Mouse (Mus musculus) heart, embryonic 16.5 days (tissue): Measurements from ENCODE around the gene Lipn. TPM values are rescaled to one million over a fixed set of nuclear protein-coding genes. Genes with fewer than 3 reads are reported as not detected.

ENCODE experiments used
- ATAC-seq: fragments of 200-750 bp; cut with Nextera tagmentation; replicated peaks from 2 replicates; pipeline ENCODE4 v1.8.0; 2017; ENCODE audit warnings: moderate number of reproducible peaks; ENCODE audit not compliant: insufficient read depth, low FRiP score; ENCODE audit errors: extremely low read depth
- H3K27ac ChIP-seq: fragments of 300-500 bp; sonication (generic); 2 replicates; pipeline ENCODE4 v1.5.1; 2014; ENCODE audit warnings: mild to moderate bottlenecking, low read length, control low read depth, moderate library complexity
- H3K27me3 ChIP-seq: fragments of 300-500 bp; sonication (generic); 2 replicates; pipeline ENCODE4 v1.6.1; 2014; ENCODE audit warnings: low read length, mixed read lengths; ENCODE audit not compliant: control insufficient read depth, insufficient read depth
- H3K36me3 ChIP-seq: fragments of 300-500 bp; sonication (generic); 2 replicates; pipeline ENCODE4 v1.6.1; 2014; ENCODE audit not compliant: control insufficient read depth, insufficient read depth
- H3K4me1 ChIP-seq: fragments of 300-500 bp; sonication (generic); 2 replicates; pipeline ENCODE4 v1.6.1; 2014; ENCODE audit warnings: low read length, mixed read lengths; ENCODE audit not compliant: control insufficient read depth, insufficient read depth
- H3K4me2 ChIP-seq: fragments of 300-500 bp; sonication (generic); 2 replicates; pipeline ENCODE4 v1.6.1; 2014; ENCODE audit warnings: low read depth, mild to moderate bottlenecking, control low read depth, low read length
- H3K4me3 ChIP-seq: fragments of 300-500 bp; sonication (generic); 2 replicates; pipeline ENCODE4 v1.5.1; 2014; ENCODE audit warnings: mild to moderate bottlenecking, control low read depth, low read length
- H3K9ac ChIP-seq: fragments of 300-500 bp; sonication (generic); 2 replicates; pipeline ENCODE4 v1.6.1; 2014; ENCODE audit warnings: low read length, control low read depth
- H3K9me3 ChIP-seq: fragments of 300-500 bp; sonication (generic); replicated peaks from 2 replicates; pipeline ENCODE4 v1.6.1; 2016; ENCODE audit warnings: low read length; ENCODE audit not compliant: control insufficient read depth
- WGBS: fragments of 180-500 bp; shearing (Covaris S2); extraction: QIAGEN DNeasy Blood & Tissue Kit; methylation state at CpG from one replicate; pipeline ENCODE4 v1.1.7; 2014; 5-methylcytosine and 5-hydroxymethylcytosine counted together
- polyA plus RNA-seq: library from polyadenylated mRNA; unstranded; fragments of >200 nt; fragmentation: Nextera tagmentation; extraction: Ambion mirVana; gene quantifications from 2 replicates; pipeline ENCODE4 v1.2.1, GENCODE M21; 2015

Gene Lipn
- polyA plus RNA-seq, 1 experiment from 2014 or later, result not detected

DNA sequence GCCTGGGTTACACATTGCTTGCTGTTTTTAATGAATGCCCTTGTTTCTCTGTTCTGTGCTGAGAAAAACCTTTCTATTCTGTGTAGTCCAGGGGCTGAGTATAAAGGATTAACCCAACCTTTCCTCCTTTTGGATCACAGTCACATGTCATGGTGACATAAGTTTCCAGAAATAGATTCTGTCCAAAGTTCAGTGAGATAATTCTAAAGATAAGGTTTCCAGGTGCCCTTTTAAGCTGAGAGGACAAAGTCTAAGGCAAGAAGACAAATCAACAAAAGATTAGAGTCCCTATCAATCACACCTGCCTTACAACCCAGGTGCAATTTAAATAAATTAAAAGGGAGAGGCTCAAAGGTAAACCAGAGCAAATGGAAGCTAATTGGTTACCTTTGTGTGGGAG is 7.1 kb downstream of the Lipn start:
- no peak overlapping the region for H3K9ac ChIP-seq
- no peaks in the 10 kb centered on the region for H3K4me1 ChIP-seq
- no peak overlapping the region for H3K4me3 ChIP-seq
- no peak overlapping the region for H3K27ac ChIP-seq
- ATAC-seq, result no peak
- no peaks in the 10 kb centered on the region for H3K27me3 ChIP-seq
- no peaks in the 10 kb centered on the region for H3K36me3 ChIP-seq
- no peak overlapping the region for H3K4me2 ChIP-seq
- no peaks in the 10 kb centered on the region for H3K9me3 ChIP-seq

DNA sequence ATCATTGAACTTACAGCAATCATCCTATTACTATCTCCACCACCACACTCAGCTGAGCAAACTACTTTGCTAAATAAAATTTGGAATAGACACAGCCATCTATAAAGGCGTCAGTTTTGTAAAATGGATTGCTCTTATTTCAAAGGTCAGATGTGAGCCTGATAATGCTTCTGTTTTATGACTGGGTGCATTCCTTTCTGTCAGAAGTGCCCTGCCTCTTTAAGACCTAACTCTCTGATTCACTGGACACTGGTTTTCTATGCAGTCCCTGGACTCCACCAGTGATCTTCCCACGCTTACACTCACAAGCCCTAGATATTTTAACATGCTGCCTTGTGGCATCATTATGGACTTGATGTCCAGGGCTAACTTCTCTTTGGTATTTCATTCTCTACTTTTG is 11.0 kb downstream of the Lipn start:
- no peak overlapping the region for H3K9ac ChIP-seq
- H3K9me3 ChIP-seq, result no peaks in the 10 kb centered on the region
- WGBS, result 62% methylated on average over 2 of the region's 2 CpGs
- no peaks in the 10 kb centered on the region for H3K4me1 ChIP-seq
- H3K4me2 ChIP-seq, result no peak overlapping the region
- no peak overlapping the region for H3K27ac ChIP-seq
- no peak overlapping the region for H3K4me3 ChIP-seq
- no peaks in the 10 kb centered on the region for H3K27me3 ChIP-seq
- no peaks in the 10 kb centered on the region for H3K36me3 ChIP-seq
- no peak for ATAC-seq

GRCm38 (mm10) chr19:34089011-34089680 is 22.0 kb downstream of the Lipn start:
- Histone ChIP-seq H3K4me3 (no peak overlapping the region), H3K9me3 (no peaks in the 10 kb centered on the region), H3K4me1 (no peaks in the 10 kb centered on the region), H3K36me3 (no peaks in the 10 kb centered on the region), H3K27ac (no peak overlapping the region), H3K9ac (no peak overlapping the region), H3K27me3 (no peaks in the 10 kb centered on the region), H3K4me2 (no peak overlapping the region)
- WGBS, result 83% methylated on average over 3 of the region's 3 CpGs
- ATAC-seq, result no peak

DNA sequence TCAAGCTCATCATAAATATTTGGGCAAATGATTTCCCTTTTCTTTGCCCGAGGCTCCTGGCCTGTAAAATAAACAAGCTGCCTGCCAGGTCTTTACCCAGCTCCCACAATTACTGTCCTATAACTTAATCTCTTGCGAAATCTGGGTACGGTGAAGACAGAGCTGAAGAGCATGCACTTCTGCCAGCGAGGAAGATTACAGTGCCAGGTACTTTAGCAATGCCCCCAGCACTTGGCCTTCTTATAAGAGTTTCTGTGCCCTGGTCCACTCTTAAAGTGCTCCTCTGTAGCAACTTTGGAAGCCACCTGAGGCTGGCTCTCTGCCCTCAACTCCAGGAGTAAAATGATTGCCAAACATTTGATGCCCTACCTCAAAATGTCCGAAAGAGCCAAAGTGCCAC is 28.2 kb downstream of the Lipn start:
- no peaks in the 10 kb centered on the region for H3K9me3 ChIP-seq
- H3K4me3 ChIP-seq, result no peak overlapping the region
- no peak for ATAC-seq
- 64% methylated on average over 5 of the region's 5 CpGs for WGBS
- H3K36me3 ChIP-seq, result no peaks in the 10 kb centered on the region
- H3K27me3 ChIP-seq, result no peaks in the 10 kb centered on the region
- no peak overlapping the region for H3K4me2 ChIP-seq
- no peak overlapping the region for H3K9ac ChIP-seq
- H3K4me1 ChIP-seq, result no peaks in the 10 kb centered on the region
- no peak overlapping the region for H3K27ac ChIP-seq

- H3K9me3 ChIP-seq, result no peaks in the 10 kb centered on the region
- no peak for ATAC-seq
- H3K27me3 ChIP-seq, result no peaks in the 10 kb centered on the region
- no peak overlapping the region for H3K4me2 ChIP-seq
- no peaks in the 10 kb centered on the region for H3K4me1 ChIP-seq
- H3K4me3 ChIP-seq, result no peak overlapping the region
- H3K9ac ChIP-seq, result no peak overlapping the region
- no peak overlapping the region for H3K27ac ChIP-seq
- 66% methylated on average over 1 of the region's 1 CpGs for WGBS
- H3K36me3 ChIP-seq, result no peaks in the 10 kb centered on the region
These were observed 29.1 kb downstream of the Lipn start for GRCm38 (mm10) chr19:34096228-34096627.

GRCm38 (mm10) chr19:34100633-34101032 is 33.5 kb downstream of the Lipn start, which contains the start of gene Lipm:
Lipm (plus strand) TSS chr19:34100933.
- Histone ChIP-seq H3K27me3 (no peaks in the 10 kb centered on the region), H3K27ac (no peak within 1 kb of the TSS), H3K9me3 (no peaks in the 10 kb centered on the region), H3K9ac (no peak within 1 kb of the TSS), H3K4me3 (no peak within 1 kb of the TSS), H3K4me2 (no peak within 1 kb of the TSS), H3K4me1 (no peaks in the 10 kb centered on the region), H3K36me3 (no peaks in the 10 kb centered on the region)
- ATAC-seq, result no peak
- WGBS, result 82% methylated on average over 4 of the region's 4 CpGs

- Histone ChIP-seq H3K9ac (no peak overlapping the region), H3K27ac (no peak overlapping the region), H3K9me3 (no peaks in the 10 kb centered on the region), H3K27me3 (no peaks in the 10 kb centered on the region), H3K4me3 (no peak overlapping the region), H3K36me3 (no peaks in the 10 kb centered on the region), H3K4me1 (no peaks in the 10 kb centered on the region), H3K4me2 (no peak overlapping the region)
- WGBS, result 81% methylated on average over 7 of the region's 7 CpGs
- no peak for ATAC-seq
These were observed 34.7 kb downstream of the Lipn start for GRCm38 (mm10) chr19:34101888-34102287.

GRCm38 (mm10) chr19:34104841-34105240 is 37.7 kb downstream of the Lipn start:
- no peaks in the 10 kb centered on the region for H3K4me1 ChIP-seq
- no peak overlapping the region for H3K4me2 ChIP-seq
- no peaks in the 10 kb centered on the region for H3K9me3 ChIP-seq
- H3K27ac ChIP-seq, result no peak overlapping the region
- WGBS, result 84% methylated on average over 3 of the region's 3 CpGs
- H3K9ac ChIP-seq, result no peak overlapping the region
- H3K27me3 ChIP-seq, result no peaks in the 10 kb centered on the region
- no peak overlapping the region for H3K4me3 ChIP-seq
- no peak for ATAC-seq
- no peaks in the 10 kb centered on the region for H3K36me3 ChIP-seq

- no peak overlapping the region for H3K9ac ChIP-seq
- H3K27me3 ChIP-seq, result no peaks in the 10 kb centered on the region
- no peak overlapping the region for H3K4me2 ChIP-seq
- no peak overlapping the region for H3K27ac ChIP-seq
- H3K36me3 ChIP-seq, result no peaks in the 10 kb centered on the region
- no peaks in the 10 kb centered on the region for H3K4me1 ChIP-seq
- 73% methylated on average over 1 of the region's 1 CpGs for WGBS
- no peak for ATAC-seq
- no peaks in the 10 kb centered on the region for H3K9me3 ChIP-seq
- no peak overlapping the region for H3K4me3 ChIP-seq
These were observed 51.9 kb downstream of the Lipn start for GRCm38 (mm10) chr19:34119102-34119501.
